Mouse (Mus musculus) kidney, embryonic 15.5 days (tissue): ENCODE results near the gene 4930438A08Rik. TPM values are rescaled to one million over a fixed set of nuclear protein-coding genes. Genes with fewer than 3 reads are reported as not detected.

Experiments used
- ATAC-seq: fragments of 200-750 bp; cut with Nextera tagmentation; replicated peaks from 2 replicates; pipeline ENCODE4 v1.8.0; 2017; ENCODE audit warnings: moderate TSS enrichment; ENCODE audit not compliant: low FRiP score
- H3K27ac ChIP-seq: fragments of 300-500 bp; sonication (generic); 2 replicates; pipeline ENCODE4 v1.5.1; 2015; ENCODE audit warnings: mild to moderate bottlenecking, inconsistent platforms
- H3K27me3 ChIP-seq: fragments of 300-500 bp; sonication (generic); 2 replicates; pipeline ENCODE4 v1.6.1; 2015; ENCODE audit warnings: inconsistent platforms
- H3K36me3 ChIP-seq: fragments of 300-500 bp; sonication (generic); 2 replicates; pipeline ENCODE4 v1.6.1; 2015; ENCODE audit warnings: inconsistent platforms
- H3K4me1 ChIP-seq: fragments of 300-500 bp; sonication (generic); 2 replicates; pipeline ENCODE4 v1.6.1; 2015; ENCODE audit warnings: inconsistent platforms
- H3K4me2 ChIP-seq: fragments of 300-500 bp; sonication (generic); 2 replicates; pipeline ENCODE4 v1.6.1; 2015; ENCODE audit warnings: moderate library complexity, mild to moderate bottlenecking, inconsistent platforms
- H3K4me3 ChIP-seq: fragments of 300-500 bp; sonication (generic); replicated peaks from 2 replicates; pipeline ENCODE4 v1.5.1; 2015; ENCODE audit warnings: mild to moderate bottlenecking, inconsistent platforms
- H3K9ac ChIP-seq: fragments of 300-500 bp; sonication (generic); 2 replicates; pipeline ENCODE4 v1.6.1; 2015; ENCODE audit warnings: mild to moderate bottlenecking, inconsistent platforms
- H3K9me3 ChIP-seq: fragments of 300-500 bp; sonication (generic); replicated peaks from 2 replicates; pipeline ENCODE4 v1.6.1; 2016; ENCODE audit warnings: inconsistent platforms
- WGBS: fragments of 180-500 bp; shearing (Covaris S2); methylation state at CpG from one replicate; pipeline ENCODE4 v1.1.7; 2015; ENCODE audit warnings: mixed read lengths; 5-methylcytosine and 5-hydroxymethylcytosine counted together
- polyA plus RNA-seq: library from polyadenylated mRNA; unstranded; fragments of >200 nt; fragmentation: Nextera tagmentation; extraction: Ambion mirVana; gene quantifications from 2 replicates; pipeline ENCODE4 v1.2.1, GENCODE M21; 2015

4930438A08Rik gene
- polyA plus RNA-seq, 1 experiment from 2014 or later, result not detected

DNA sequence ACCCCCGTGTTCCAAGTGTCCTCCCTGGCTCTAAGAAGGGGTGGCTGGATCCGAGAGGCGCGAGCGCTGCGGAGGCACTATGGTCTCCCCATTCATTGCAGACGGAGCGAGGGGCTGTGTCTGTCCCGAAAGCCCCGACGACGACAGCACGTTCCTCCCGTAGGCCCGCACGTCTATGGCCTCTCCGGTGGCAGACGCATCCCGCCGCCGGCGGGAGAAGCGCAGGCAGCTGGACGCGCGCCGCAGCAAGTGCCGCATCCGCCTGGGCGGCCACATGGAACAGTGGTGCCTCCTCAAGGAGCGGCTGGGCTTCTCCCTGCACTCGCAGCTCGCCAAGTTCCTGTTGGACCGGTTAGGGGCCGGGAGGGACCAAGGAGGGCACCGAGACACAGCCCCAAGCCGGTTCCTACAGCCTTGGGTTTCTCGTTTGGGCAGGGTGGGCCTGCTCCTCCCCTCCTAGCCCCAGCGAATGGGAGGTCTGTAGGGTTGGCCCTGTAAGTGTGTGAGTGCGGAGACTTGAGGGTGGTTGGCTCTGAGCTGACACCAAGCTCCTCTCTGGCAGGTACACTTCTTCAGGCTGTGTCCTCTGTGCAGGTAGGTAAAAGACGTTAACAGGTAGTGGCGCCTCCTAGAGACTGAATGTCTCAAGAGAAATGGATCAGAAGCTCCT, 32.9 kb downstream of the 4930438A08Rik start:
- Histone ChIP-seq H3K9me3 (no peaks in the 10 kb centered on the region), H3K27ac (peak overlapping the region; percentile 90), H3K4me3 (peak overlapping the region; percentile 58), H3K36me3 (peaks cover 25% of the 10 kb centered on the region), H3K9ac (peak overlapping the region; percentile 59), H3K4me2 (peak overlapping the region; percentile 90), H3K27me3 (no peaks in the 10 kb centered on the region), H3K4me1 (peaks cover 26% of the 10 kb centered on the region)
- peak; percentile 86 for ATAC-seq
- under 1% methylated on average over 42 of the region's 42 CpGs for WGBS

DNA sequence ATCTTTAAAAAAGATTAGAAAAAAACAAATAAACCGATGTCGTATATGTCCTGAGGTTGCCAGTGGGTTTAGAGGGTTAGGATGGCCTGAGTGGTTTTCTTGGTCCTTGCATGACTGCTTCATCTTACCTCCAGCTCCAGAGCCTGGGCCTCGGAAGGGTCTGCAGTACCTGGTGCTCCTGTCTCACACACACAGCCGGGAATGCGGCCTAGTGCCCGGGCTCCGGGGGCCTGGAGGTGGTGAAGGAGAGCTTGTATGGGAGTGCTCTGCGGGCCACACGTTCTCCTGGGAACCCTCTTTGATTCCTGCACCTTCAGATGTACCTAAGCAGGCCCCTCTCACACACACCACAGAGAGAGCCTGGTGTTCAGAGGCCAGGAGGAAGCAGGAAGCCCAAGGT, 34.1 kb downstream of the 4930438A08Rik start:
- no peak overlapping the region for H3K4me3 ChIP-seq
- WGBS, result 95% methylated on average over 9 of the region's 9 CpGs
- peaks cover 25% of the 10 kb centered on the region for H3K36me3 ChIP-seq
- H3K4me2 ChIP-seq, result no peak overlapping the region
- no peaks in the 10 kb centered on the region for H3K27me3 ChIP-seq
- peaks cover 24% of the 10 kb centered on the region for H3K4me1 ChIP-seq
- no peak overlapping the region for H3K9ac ChIP-seq
- no peak for ATAC-seq
- no peaks in the 10 kb centered on the region for H3K9me3 ChIP-seq
- H3K27ac ChIP-seq, result no peak overlapping the region

DNA sequence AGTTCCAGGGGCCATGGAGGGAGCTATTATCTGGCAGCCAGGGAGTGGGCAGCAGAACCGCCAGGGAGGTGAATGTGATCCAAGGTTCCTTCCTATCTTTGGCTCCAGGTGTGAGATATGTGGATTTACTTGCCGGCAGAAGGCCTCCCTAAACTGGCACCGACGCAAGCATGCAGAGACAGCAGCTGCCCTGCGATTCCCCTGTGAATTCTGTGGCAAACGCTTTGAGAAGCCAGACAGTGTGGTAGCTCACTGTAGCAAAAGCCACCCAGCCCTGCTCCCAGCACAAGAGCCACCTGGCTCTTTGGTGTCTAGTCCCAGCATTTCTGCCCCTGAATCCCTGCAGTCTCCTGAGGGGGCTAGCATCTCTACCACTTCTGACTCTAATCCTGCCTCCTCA, 39.5 kb downstream of the 4930438A08Rik start:
- WGBS, result 90% methylated on average over 6 of the region's 6 CpGs
- H3K36me3 ChIP-seq, result peaks cover 79% of the 10 kb centered on the region

DNA sequence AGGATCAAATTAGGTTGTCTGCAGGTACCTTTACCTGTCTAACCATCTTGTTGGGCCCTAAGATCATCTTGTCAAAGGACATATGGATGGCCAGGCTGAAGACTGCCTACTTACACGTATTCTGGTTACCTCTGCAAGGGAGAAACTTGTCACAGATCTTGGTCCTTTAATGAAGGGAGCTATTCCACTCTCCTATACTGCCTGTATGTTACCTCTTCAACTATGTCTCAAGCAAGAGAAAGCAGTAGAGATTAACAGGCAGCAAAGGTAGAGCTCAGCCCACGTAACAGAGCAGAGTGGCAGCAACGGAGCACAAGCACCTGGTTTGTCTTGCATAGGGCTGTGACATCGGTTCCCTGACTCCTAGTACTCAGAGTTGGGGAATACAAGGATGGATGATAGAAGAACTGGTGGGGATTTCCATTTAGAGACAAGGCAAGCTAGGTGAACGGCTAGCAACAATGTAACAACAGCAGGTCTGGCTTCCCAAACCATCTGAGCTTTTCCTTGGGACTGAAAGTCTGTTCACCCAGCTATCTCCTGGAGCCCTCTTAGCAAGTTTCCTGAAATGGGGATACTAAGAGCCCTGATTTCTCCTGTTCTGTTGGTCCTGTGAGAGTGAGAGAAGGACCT, 41.1 kb downstream of the 4930438A08Rik start:
- H3K27me3 ChIP-seq, result no peaks in the 10 kb centered on the region
- no peaks in the 10 kb centered on the region for H3K9me3 ChIP-seq
- WGBS, result 93% methylated on average over 5 of the region's 5 CpGs
- no peak overlapping the region for H3K27ac ChIP-seq
- no peak overlapping the region for H3K4me3 ChIP-seq
- ATAC-seq, result no peak
- H3K36me3 ChIP-seq, result peaks cover 85% of the 10 kb centered on the region
- no peak overlapping the region for H3K4me2 ChIP-seq
- no peak overlapping the region for H3K9ac ChIP-seq
- no peaks in the 10 kb centered on the region for H3K4me1 ChIP-seq

More for the DNA sequence above, 39.5 kb downstream of the 4930438A08Rik start:
- Histone ChIP-seq H3K9ac (no peak overlapping the region), H3K4me2 (no peak overlapping the region), H3K27ac (no peak overlapping the region), H3K4me1 (no peaks in the 10 kb centered on the region), H3K27me3 (no peaks in the 10 kb centered on the region), H3K9me3 (no peaks in the 10 kb centered on the region), H3K4me3 (no peak overlapping the region)
- no peak for ATAC-seq

DNA sequence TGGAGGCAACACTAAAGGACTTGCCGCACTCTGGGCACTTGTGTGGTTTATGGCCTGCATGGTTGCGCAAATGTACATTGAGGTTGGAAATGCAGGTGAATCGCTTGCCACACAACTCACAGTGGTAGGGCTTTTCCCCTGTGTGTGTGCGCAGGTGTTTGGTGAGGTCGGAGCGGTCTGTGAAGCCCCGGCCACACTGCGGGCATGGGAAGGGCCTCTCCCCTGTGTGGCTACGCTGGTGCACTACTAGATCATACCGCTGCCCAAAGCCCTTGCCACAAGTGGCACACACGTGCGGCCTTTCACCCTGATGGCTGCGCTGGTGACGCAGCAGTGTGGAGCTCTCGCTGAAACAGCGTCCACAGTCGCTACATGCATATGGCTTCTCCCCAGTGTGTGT, 41.7 kb downstream of the 4930438A08Rik start:
- Histone ChIP-seq H3K4me2 (no peak overlapping the region), H3K9me3 (no peaks in the 10 kb centered on the region), H3K27ac (no peak overlapping the region), H3K9ac (no peak overlapping the region), H3K4me3 (no peak overlapping the region), H3K36me3 (peaks cover 84% of the 10 kb centered on the region), H3K27me3 (no peaks in the 10 kb centered on the region), H3K4me1 (peaks cover 1% of the 10 kb centered on the region)
- ATAC-seq, result peak; percentile 18; the same call in 1 of the 2 replicates
- 87% methylated on average over 17 of the region's 17 CpGs for WGBS

DNA sequence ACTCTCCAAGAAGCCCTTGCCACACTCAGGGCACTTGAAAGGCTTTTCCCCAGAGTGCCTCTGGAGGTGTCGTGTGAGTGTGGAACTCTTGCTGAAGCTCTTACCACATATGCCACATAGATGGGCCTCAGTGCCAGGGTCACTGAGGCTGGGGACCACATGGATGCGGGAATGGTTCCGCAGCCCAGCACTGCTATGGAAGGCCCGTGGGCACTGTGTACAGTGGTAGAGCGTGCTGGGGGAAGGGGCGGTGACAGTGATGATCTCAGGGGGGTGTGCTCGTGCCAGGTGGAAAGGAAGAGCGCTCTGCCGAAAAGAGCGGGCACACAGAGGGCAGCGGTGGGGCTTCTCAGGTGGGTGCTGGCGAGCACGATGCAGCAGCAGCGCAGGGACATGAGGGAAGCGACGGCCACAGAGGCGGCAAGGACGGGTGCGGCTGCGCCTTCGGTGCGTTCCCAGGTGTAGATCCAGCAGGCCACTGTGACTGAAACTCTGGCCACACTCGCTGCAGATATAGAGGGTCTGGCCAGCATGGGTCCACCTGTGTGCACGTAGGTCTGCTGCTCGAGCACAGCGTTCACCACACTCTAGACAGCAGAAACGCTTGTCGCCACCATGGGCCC, 42.3 kb downstream of the 4930438A08Rik start:
- Histone ChIP-seq H3K9me3 (no peaks in the 10 kb centered on the region), H3K9ac (no peak overlapping the region), H3K4me1 (peaks cover 7% of the 10 kb centered on the region), H3K4me3 (no peak overlapping the region), H3K4me2 (no peak overlapping the region), H3K27me3 (no peaks in the 10 kb centered on the region), H3K36me3 (peaks cover 82% of the 10 kb centered on the region), H3K27ac (no peak overlapping the region)
- WGBS, result 72% methylated on average over 28 of the region's 28 CpGs
- 0 out of 2 replicates have a peak, but pooled peaks have one; percentile 40 for ATAC-seq

DNA sequence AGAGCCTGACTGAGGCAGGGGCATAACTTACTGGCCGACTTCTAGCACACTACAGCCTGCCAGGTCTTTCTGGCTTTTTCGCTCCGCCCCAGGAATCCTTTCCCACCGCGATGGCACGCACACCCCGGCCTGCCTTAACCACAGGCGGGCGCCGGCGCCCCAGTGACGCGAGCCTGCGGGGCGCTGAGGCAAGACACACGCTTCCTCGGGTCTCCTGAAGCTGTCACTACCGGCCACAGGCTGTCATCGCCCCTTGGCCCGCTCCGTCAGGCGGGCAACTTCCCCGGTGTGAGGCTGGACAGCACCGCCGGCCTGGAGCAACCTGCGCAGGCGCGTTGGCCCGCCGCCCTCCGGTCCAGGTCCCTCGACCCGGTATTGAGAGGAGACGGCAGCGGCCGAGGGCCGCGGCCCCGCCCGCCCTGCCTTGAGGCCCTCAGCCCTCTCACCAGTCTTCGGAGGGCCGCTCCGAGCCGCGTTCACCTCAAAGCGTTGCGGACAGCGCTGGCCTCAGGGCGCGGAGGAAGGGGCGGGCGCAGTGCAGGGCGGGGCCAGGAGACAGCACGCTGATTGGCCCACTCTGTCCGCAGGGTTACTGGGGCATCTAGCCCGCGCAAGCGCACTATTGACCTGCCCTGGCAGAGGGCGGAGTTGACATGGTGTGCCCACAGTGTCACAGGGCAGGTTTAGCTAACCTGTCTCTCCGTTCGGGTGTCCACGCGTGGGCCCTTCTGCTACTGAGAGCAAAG, 48.4 kb downstream of the 4930438A08Rik start:
- Histone ChIP-seq H3K4me1 (peaks cover 20% of the 10 kb centered on the region), H3K27me3 (no peaks in the 10 kb centered on the region), H3K9me3 (no peaks in the 10 kb centered on the region), H3K36me3 (peaks cover 49% of the 10 kb centered on the region), H3K27ac (peak overlapping the region; percentile 100), H3K4me3 (peak overlapping the region; percentile 87), H3K9ac (peak overlapping the region; percentile 88), H3K4me2 (peak overlapping the region; percentile 78)
- peak; percentile 99 for ATAC-seq
- under 1% methylated on average over 58 of the region's 63 CpGs for WGBS

DNA sequence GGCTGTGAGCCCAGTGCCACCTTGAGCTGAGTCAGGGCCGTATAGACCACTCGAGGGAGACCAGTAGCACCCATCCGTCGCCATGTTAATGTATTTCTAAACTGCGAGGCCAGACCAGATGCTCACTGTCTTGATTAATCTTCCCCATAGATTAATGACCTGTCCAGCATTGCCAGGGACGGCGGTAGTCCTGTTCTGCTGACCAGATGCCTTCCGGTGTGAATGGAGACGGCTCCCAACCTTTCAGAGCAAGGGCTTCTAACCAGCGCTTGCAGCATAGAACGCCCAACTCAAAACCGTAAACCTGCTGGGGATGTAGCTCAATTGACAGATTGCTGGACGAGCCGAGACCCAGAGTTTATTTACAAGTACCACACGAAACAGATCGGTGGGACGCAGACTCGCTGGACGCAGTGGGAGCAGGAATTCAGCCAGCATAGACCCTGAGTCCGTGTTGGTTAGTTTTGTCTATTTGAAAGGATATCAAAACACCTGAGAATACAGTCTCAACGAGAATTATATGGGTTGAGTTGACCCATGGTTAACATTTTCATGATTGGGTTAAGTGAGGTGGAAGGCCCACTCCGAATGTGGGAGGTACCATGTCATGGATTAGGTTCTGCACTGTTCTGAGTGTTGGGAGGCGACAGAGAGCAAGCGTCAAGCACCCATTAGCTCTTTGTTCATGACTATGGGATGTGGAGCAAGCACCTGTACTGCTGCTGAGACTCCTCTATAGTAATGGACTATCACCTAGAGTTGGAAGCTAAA, 49.2 kb downstream of the 4930438A08Rik start:
- peak overlapping the region; percentile 100 for H3K27ac ChIP-seq
- WGBS, result 7% methylated on average over 24 of the region's 24 CpGs
- peak overlapping the region; percentile 78 for H3K4me2 ChIP-seq
- peaks cover 23% of the 10 kb centered on the region for H3K4me1 ChIP-seq
- peak overlapping the region; percentile 88 for H3K9ac ChIP-seq
- ATAC-seq, result no peak
- H3K36me3 ChIP-seq, result peaks cover 43% of the 10 kb centered on the region
- no peaks in the 10 kb centered on the region for H3K27me3 ChIP-seq
- H3K9me3 ChIP-seq, result no peaks in the 10 kb centered on the region
- peak overlapping the region; percentile 87 for H3K4me3 ChIP-seq

DNA sequence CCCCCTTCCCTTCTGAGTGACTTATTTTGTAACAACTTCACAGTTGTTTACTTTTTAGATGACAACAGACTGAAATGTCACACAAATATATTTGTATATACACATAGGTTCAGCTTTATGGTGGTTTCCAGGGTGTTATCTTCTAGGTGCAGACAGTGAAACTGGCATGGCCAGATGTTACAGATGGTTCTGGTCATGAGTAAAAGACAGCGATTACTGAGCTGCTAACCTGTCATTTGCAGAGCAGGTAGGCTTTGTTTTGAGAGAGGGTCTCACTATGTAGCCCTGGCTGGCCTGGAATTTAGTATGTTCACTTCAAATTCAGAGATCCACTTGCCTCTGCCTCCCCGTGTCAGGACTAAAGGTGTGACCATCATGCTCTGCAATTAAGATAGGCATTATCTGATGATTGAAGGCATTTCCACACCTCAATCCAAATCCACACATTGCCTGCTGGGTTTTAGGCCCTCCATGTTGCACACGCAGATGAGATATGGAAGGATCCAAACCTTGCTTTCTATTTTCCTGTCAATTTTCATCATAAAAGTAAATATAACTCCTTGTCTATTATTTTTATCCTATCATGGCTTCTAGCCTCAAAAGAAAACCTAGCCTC, 50.1 kb downstream of the 4930438A08Rik start:
- Histone ChIP-seq H3K4me1 (peaks cover 32% of the 10 kb centered on the region), H3K9me3 (no peaks in the 10 kb centered on the region), H3K36me3 (peaks cover 34% of the 10 kb centered on the region), H3K27ac (no peak overlapping the region), H3K4me3 (no peak overlapping the region), H3K9ac (no peak overlapping the region), H3K4me2 (no peak overlapping the region), H3K27me3 (no peaks in the 10 kb centered on the region)
- no peak for ATAC-seq
- WGBS, result 88% methylated on average over 3 of the region's 3 CpGs

DNA sequence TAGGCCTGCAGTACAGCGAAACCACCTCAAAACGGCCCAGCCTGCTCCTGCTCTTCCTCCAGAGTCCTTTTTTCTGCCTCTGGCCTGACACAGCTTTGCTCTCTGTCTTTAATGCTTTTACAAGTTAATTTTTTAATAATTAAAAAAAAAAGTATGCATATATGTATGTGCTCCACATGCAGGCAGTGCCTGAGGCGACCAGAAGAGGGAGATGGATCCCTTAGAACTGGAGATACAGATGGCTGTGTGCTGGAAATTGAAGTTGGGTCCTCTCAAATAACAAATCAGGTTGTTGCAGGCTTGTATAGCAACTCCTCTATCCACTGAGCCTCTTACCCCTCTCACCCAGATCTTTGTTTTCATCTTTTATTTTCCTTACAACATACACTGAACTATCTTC, 52.2 kb downstream of the 4930438A08Rik start:
- Histone ChIP-seq H3K27ac (no peak overlapping the region), H3K4me1 (peaks cover 35% of the 10 kb centered on the region), H3K27me3 (no peaks in the 10 kb centered on the region), H3K4me3 (no peak overlapping the region), H3K4me2 (no peak overlapping the region), H3K9me3 (no peaks in the 10 kb centered on the region), H3K36me3 (peaks cover 20% of the 10 kb centered on the region), H3K9ac (no peak overlapping the region)
- no peak for ATAC-seq
- WGBS, result 95% methylated on average over 3 of the region's 3 CpGs

DNA sequence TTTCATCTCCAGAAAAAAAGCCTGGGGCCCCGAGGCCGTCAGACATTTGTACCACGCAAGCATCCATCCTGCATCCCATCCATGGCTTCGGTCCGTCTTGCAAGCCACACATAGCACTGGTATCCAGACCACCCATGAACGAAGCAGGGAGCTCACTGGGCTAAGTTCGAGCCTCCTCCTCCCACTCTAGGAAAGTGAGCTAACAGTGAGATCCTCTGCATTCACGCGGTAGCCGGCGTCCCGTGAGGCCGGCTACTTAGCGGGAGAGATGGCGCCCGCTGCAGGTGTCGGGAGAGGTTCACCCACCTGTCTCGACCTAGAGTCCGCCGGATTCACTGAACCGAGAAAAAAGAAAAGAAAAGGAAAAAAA, 55.3 kb downstream of the 4930438A08Rik start:
- Histone ChIP-seq H3K9ac (peak overlapping the region; percentile 94), H3K27me3 (no peaks in the 10 kb centered on the region), H3K4me2 (peak overlapping the region; percentile 78), H3K27ac (peak overlapping the region; percentile 86), H3K9me3 (no peaks in the 10 kb centered on the region), H3K4me3 (peak overlapping the region; percentile 92), H3K4me1 (peaks cover 31% of the 10 kb centered on the region), H3K36me3 (peaks cover 45% of the 10 kb centered on the region)
- ATAC-seq, result peak; percentile 22
- WGBS, result under 1% methylated on average over 21 of the region's 21 CpGs
